Mouse (Mus musculus) thymus, postnatal 0 days (tissue): Measurements from ENCODE around the gene Cd207. TPM values are rescaled to one million over a fixed set of nuclear protein-coding genes. Genes with fewer than 3 reads are reported as not detected.
"Not testable (repeated sequence)": the region's sequence is repeated elsewhere in the genome, so short reads cannot be mapped to it uniquely, and the experiment has no call there.

Experiments
- DNase-seq: peaks from one replicate; pipeline ENCODE4 v3.0.0-alpha.2; 2015; ENCODE audit warnings: low spot score
- polyA plus RNA-seq: library from polyadenylated mRNA; unstranded; fragments of >200 nt; fragmentation: Nextera tagmentation; extraction: Ambion mirVana; gene quantifications from 2 replicates; pipeline ENCODE4 v1.2.1, GENCODE M21; 2015

The Cd207 gene
- polyA plus RNA-seq, 1 experiment from 2014 or later = 1.2 TPM

DNA sequence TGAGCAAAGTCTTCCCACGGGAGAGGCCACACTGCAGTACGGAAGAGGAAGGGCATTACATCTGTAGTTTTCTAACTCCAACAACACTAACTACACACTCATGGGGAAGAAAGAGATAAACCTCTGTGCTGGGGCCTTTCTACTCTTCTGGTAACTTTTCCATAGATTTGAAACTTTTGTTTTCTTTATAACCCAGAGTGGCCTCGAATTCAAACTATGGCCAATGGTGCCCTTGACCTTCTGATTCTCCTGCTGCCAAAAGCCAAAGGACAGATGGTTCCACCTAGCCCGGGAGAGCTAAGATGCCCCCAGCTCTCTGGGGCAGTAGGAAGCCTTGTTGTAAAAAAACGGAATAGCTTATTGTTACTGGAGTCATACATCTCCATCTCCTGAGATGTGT is 22.3 kb upstream of the Cd207 start:
- no peak for DNase-seq

DNA sequence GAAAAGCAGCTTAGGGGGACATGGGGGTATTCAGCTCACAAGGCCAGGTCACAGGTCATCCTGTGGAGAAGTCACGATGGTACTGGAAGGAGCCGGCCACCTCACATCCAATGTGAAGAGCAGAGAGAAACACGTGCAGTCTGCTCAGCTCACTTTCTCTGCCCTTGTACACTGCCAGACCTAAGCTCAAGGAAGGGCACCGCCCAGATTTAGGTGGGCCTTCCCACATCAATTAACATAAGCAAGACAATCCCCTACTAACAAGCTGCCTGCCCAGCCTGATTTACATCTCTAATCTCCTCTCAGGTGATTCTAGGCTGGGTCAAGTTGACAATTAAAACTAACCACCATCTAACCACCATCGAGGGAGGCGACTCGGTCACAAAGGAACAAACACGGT is 20.3 kb upstream of the Cd207 start:
- no peak for DNase-seq

DNA sequence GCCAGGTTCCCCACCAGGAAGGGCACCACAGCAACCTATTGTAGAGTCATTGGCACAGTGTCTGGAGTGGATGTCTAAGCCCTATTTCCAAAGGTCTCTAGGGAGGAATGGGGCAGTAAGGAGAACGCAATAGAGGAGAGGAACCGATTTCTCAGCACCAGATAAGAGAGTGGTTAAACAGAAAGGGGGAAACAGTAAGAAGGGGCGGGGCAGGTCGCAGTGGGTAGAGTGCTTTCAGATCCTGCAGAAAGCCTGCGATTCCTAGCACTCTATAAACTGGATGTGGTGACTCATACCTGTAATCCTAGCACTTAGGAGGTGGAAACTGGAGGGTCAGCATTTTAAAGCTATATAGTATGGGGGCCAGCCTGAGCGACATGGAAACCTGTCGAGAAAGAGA is 19.0 kb upstream of the Cd207 start:
- no peak for DNase-seq

DNA sequence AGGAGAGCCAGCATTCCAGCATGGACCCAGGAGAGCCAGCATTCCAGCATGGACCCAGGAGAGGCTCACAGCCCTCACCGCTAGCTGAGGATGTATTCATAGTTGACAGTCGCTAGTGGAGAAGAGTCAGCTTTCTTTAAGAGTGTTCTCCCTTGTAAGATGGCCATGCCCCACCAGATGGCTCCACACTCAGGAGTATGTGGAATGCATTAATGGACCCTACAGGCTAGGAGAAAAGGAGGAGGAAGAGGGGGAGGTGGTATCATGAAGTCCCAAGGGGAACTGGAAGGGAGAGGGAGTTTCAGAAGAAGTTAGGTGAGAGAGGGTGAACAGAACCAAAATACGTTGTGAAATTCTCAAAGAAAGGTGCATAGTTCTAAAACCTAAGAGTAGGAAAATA is 18.1 kb upstream of the Cd207 start:
- DNase-seq = no peak

DNA sequence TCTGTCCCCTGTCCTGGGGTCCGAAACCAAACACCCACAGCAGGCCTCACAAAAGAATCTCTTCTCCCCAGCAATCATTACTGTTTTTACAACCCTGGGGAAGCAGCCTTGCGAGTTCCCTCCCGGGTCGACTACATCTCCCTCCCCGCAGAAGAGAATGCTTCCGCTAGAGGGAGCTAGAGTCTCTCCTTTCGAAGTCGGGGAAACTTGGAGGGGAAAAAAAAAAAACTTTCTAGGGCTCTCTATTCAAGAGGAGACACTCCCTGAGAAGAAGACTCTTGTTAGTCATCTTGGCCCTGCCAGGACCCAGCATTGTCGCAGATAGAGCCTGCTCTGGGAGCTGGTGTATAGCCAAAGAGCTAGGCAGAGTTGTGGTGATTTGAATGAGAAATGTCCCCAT is 16.2 kb upstream of the Cd207 start:
- DNase-seq = peak; percentile 83

DNA sequence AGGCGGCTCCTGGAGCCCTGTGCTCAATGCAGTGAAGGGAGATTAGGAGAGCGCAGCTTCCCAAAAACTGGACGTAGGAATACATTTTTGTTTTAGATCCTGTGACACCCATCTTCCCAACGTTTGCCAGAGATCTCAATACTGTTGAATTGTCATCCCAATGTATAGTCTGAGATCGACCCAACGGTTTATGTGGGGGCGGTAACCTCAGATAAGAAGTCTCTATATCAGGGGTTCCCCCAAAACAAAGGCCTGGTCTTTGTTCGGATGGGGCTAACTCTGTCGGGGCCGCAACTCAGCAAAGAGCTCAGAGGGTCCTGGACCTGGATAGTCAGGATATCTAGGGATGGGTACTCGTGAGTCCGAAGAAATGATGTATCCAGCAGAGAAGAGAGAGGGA is 15.3 kb upstream of the Cd207 start:
- DNase-seq = no peak

DNA sequence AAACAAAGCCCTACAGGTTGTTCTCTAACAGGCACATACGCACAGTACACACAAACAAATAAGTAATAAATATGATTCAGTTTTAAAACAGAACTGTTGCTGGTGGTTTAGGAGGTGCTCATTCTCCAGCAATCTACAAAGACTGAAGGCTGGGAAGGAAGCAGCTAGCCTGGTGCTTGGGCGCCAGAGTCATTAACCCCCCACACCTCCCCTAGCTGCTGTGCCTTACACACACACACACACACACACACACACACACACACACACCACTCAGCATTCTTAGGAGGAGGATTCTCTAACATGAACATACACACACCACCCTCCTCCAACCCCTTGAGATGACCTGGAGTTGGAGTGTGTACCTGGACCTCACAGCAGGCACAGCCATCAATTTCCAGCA is 13.3 kb upstream of the Cd207 start:
- no peak for DNase-seq

DNA sequence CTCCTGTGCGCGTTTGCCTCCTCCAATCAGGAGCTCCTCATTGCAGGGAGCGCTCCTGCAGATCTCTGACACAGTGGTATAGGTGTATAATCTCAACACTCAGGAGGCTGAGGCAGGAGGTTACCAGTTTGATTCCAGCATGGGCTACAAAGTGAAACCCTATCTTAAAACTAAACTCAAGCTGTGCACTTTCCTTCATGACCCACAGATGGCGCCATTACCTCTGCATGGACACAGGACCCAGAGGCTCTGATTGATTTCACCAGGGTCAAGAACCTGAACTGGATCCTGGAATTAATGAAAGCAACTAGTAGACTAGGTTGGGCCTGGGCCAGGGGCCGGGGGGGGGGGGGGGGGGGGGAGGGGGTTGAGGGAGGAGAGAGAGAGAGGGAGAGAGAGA is 12.6 kb upstream of the Cd207 start:
- DNase-seq = peak; percentile 56

DNA sequence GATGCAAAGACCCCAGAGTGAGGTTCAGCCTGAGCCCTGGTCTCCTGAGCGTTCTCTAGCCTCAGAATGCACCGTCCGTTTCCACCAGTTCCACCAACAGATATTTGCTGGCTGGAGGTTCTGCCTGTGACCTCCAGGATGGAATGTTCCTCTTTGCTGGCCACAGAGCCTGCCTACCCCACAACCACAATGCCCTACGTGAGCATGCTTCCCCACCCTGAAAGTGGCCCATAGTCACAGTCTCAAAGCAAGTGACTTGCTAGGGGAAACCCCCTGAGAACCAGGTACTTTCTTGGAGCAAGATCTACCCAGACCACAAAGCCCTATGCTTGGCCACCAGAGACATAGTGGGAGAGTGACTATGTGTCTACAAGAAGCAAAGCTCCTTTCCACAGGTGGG is 11.7 kb upstream of the Cd207 start:
- DNase-seq = no peak

DNA sequence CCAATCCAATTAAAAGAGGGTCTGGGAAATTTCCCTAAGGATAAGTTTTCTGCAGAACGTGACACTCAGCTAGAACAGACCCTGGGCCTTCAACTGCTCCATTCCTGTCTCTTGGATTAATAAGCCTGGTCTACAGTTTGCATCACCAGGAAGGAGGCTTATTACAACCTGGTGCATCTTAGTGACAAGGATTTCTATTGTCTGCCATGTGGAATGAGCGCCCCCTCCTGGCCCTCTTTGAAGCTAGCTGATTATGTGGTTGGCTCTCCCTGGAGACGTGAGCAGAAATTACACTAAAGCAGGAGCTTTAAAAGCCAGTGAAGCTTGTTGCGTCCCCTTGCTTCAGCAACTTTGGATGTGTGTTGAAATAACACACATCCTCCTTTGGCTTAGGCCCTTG is 4.3 kb downstream of the Cd207 start:
- DNase-seq = peak; percentile 84

DNA sequence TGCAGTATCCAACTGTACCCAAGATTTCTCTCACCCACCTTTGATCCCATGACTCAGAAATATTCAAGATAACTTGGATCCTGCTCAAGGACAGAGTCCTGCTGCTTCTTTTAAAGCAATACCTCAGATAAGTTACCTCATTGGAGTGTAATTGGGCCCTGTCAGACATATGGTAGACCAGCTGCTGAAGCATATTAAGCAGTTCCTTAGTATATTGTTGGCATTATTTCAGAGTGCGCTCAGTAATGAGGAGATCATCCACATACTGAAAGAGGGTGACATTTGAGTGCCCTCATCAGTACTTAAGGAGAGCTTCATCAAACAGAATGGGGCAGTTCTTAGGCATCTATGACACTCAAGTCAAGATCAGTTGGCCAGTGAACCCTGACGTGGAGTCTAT is 12.6 kb downstream of the Cd207 start:
- DNase-seq = no peak

DNA sequence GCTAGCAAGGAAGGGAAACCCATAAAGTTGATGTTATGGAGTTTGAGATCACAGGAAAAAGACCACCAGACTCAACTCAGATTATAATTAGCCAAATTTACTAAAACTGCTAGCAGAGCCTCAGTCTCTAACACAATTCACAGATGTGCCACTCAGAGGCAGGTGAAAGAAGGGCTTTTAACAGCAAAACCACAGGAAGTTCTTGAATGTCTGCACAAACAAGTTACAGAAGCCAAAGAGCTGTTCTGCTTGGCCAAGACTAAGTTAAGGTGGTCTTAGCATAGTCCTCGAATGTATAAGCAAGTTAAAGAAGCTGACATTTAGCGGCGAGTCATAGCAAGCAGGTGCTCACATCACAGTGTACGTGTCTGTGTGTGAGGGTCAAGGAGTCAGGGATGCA is 16.8 kb downstream of the Cd207 start:
- DNase-seq = peak; percentile 61

DNA sequence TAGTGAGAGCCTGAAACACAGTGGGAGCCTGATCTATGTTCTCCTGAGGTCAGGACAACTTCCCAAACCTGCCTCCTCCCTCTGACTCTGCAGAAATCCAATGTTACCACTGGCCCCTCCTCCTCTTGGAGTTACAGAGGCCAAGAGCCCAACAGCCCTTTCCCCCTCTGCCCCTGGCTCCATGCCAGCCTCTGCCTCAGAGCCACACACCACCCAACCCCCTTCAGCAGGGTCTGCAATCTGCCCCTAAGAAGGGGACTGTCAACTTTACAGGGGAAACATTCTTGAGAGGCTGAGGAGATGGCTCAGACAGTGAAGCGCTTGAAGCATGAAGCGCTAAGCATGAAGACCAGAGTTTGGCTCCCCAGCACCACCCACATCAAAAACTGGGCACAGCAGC is 21.6 kb downstream of the Cd207 start, which contains the start of gene Clec4f:
TSS of gene Clec4f (minus strand) at position 101 of the 400 bp plus-strand sequence.
- DNase-seq = no peak

DNA sequence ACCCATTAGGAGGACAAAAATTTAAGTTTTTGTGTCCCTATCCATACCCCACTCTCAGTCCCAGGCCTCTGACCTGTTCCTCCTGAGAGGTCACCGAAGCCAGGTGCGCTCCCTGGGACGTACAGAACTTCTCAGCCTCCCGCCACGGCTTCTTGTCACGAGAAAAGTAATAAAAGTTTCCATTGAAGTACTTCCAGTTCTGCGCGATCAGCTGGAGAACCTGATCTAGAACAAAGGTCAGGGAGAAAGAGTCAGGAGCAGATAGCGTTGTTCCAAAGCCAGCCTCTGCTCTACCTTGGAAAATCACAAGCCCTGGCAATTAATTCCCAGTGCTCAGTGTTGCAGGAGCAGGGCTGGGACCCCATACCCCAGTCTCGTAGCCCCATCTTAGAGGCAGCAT is 30.9 kb downstream of the Cd207 start:
- DNase-seq = no peak

DNA sequence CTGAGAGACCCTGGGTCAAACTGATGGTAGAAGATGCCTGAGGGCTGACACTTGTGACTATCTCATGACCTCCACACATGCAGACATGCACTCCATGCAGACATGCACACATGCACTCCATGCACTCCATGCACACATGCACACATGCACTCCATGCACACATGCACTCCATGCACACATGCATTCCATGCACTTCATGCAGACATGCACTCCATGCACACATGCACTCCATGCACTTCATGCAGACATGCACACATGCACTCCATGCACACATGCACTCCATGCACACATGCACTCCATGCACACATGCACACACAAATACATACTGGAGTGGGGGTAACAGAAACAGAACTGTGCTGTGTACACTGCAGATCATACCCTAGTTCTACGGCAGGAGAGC is 42.3 kb downstream of the Cd207 start:
- no peak for DNase-seq

DNA sequence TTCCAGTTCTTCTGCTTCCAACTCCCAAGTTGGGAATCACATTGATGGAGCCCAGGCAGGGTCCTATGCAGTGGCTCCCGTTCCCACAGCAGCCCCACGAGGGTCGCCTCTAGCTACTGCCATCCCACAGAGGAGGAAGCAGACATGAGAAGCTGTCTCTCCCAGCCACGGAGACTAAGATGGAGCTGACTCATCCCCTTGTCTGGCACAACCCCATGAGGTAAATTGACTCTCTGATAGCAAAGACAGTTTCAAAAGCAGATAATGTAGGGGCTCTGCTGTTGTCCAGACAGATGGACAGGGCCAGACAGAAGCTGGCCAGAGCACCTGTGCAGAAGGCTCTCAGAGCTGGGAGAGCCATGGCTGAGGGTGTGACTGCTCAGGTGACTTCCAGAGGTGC is 43.0 kb downstream of the Cd207 start:
- not testable (repeated sequence) for DNase-seq

DNA sequence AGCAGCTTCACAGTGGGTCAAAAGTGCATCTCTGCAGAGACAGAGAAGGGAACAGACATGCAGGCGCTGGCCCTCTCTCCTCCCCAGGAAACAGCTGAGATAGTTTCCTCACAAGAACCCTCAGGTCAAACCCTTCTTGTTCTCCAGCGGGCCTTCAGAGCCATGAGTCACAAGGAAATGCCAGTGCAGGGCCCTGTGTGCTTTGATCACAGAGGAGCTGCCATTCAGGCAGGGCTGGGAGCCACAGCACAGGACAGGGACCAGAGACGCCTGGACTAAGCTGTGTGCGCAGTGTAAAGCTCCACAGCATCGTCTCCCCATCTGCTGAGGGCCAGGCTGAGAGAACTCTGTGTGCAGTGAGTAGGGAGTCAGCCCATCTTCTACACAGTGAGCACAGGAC is 43.6 kb downstream of the Cd207 start:
- DNase-seq = not testable (repeated sequence)

DNA sequence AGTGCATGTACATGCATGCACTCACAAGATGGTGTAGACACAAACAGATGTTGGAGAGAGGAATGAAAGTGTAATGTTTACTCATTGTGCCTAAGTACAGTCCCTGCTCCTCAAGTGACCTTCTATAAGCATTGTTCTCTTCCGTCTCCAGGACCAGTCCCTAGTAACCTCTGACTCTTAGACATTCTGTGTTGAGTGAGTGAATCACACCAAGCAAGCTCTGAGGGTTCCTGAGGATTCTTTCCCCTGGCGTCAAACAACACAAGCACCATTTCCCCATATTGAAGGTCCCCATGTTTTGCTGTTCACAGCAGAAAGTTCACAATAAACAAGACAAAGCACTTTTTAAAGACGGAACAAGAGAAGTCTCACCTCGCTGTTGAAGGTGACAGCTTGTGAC is 45.8 kb downstream of the Cd207 start:
- no peak for DNase-seq

DNA sequence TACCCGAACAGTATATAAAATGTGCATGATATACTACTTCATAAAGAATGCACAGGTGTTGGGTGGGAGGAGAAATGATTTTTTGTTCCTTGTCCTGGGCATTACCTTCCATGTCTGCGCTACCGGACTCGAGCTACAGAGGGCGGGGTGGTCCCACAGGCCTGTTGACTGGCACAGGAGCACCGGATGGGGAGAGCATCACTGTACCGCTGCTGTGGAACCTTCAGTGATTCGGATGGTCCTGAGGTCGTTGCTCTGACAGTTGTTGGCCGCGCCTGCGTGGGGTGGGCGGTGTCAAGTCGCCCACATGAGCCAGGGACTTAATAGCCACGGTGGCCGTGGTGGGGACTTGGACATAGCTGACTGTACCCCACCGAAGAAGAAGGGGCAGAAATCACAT is 50.9 kb downstream of the Cd207 start:
- peak; percentile 22 for DNase-seq

Other genes starting within 250 kb of the Cd207 start
- 19.7 and 24.1 TPM in 2 replicates for gene Tet3, start 218.8 kb downstream of the Cd207 start, polyA plus RNA-seq
- 71.6 and 81.6 TPM in 2 replicates for gene Dguok, start 170.9 kb downstream of the Cd207 start, polyA plus RNA-seq
- gene Actg2, start 141.6 kb downstream of the Cd207 start, polyA plus RNA-seq = 1.6 and 2.1 TPM in 2 replicates
- 29.6 and 30.0 TPM in 2 replicates for gene Stambp, start 105.1 kb downstream of the Cd207 start, polyA plus RNA-seq
- gene Clec4f, start 21.7 kb downstream of the Cd207 start, polyA plus RNA-seq = 0.53 and 0.88 TPM in 2 replicates
- gene Vax2, start 33.4 kb upstream of the Cd207 start, polyA plus RNA-seq = not detected in 2 replicates
- 0.08 and 0.22 TPM in 2 replicates for gene Atp6v1b1, start 65.1 kb upstream of the Cd207 start, polyA plus RNA-seq
- 0.10 TPM in 1 of 2 replicates, not detected in the other for gene Ankrd53, start 84.8 kb upstream of the Cd207 start, polyA plus RNA-seq
- gene Tex261, start 98.0 kb upstream of the Cd207 start, polyA plus RNA-seq = 121 and 127 TPM in 2 replicates
- gene Nagk, start 117.1 kb upstream of the Cd207 start, polyA plus RNA-seq = 42.1 and 43.5 TPM in 2 replicates
- gene Paip2b, start 153.9 kb upstream of the Cd207 start, polyA plus RNA-seq = 14.5 and 15.2 TPM in 2 replicates
- 50.8 and 52.2 TPM in 2 replicates for gene Zfp638, start 189.3 kb upstream of the Cd207 start, polyA plus RNA-seq